14 mouse cellular contexts compared by ENCODE assay signal in genomic region chr9:101160627-101161026, GRCm38 (mm10).
"Had no signal": no experiment of that assay in that cellular context is flagged by ENCODE, and none has a peak within 500 bp of the region (broad histone marks: within the 10 kb centered on the region; RNA-seq: fewer than 3 reads in every experiment).

No protein-coding gene starts in this region.

- H3K4me3 ChIP-seq: limb, embryonic 13.5 days; liver, embryonic 13.5 days; midbrain, embryonic 10.5 days; myocyte; neural tube, embryonic 15.5 days had no signal

- H3K27ac ChIP-seq: kidney, postnatal 0 days; limb, embryonic 13.5 days; liver, embryonic 13.5 days; midbrain, embryonic 10.5 days; neural tube, embryonic 15.5 days had no signal

- DNase-seq: kidney, adult 11 months; kidney, adult 9 months; kidney, postnatal 36 days; left cerebral cortex, postnatal 4 days; liver, embryonic 13.5 days; lung, adult 2 months; lung, postnatal 10 days; midbrain, embryonic 14.5 days; thymus, postnatal 14 days had no signal
